Mouse (Mus musculus) midbrain, embryonic 14.5 days (tissue): Measurements from ENCODE around the gene Plxnc1. TPM values are rescaled to one million over a fixed set of nuclear protein-coding genes. Genes with fewer than 3 reads are reported as not detected.

ENCODE experiments used
- ATAC-seq: fragments of 200-750 bp; cut with Nextera tagmentation; 2 replicates; pipeline ENCODE4 v1.8.0; 2017; ENCODE audit warnings: moderate number of reproducible peaks, moderate library complexity; ENCODE audit not compliant: low FRiP score, low TSS enrichment
- DNase-seq: peaks from one replicate; pipeline ENCODE4 v3.0.0-alpha.2; 2015
- H3K27ac ChIP-seq: fragments of 300-500 bp; sonication (generic); replicated peaks from 2 replicates; pipeline ENCODE4 v1.5.1; 2014; ENCODE audit warnings: mild to moderate bottlenecking, low read depth, low read length, moderate library complexity
- H3K27me3 ChIP-seq: fragments of 300-500 bp; sonication (generic); 2 replicates; pipeline ENCODE4 v1.6.1; 2014; ENCODE audit warnings: low read length, control low read depth, mixed read lengths; ENCODE audit not compliant: control insufficient read depth, insufficient read depth
- H3K36me3 ChIP-seq: fragments of 300-500 bp; sonication (generic); 2 replicates; pipeline ENCODE4 v1.6.1; 2014; ENCODE audit warnings: low read length, control low read depth; ENCODE audit not compliant: control insufficient read depth, insufficient read depth
- H3K4me1 ChIP-seq: fragments of 300-500 bp; sonication (generic); 2 replicates; pipeline ENCODE4 v1.6.1; 2014; ENCODE audit warnings: mild to moderate bottlenecking, antibody characterized with exemption, low read length, control low read depth; ENCODE audit not compliant: control insufficient read depth, insufficient read depth
- H3K4me2 ChIP-seq: fragments of 300-500 bp; sonication (generic); 2 replicates; pipeline ENCODE4 v1.6.1; 2014; ENCODE audit warnings: mild to moderate bottlenecking, low read length, moderate library complexity
- H3K4me3 ChIP-seq: fragments of 300-500 bp; sonication (generic); replicated peaks from 2 replicates; pipeline ENCODE4 v1.5.1; 2014; ENCODE audit warnings: low read depth, low read length
- H3K9ac ChIP-seq: fragments of 300-500 bp; sonication (generic); replicated peaks from 2 replicates; pipeline ENCODE4 v1.6.1; 2014; ENCODE audit warnings: mild to moderate bottlenecking, low read length, moderate library complexity
- H3K9me3 ChIP-seq: fragments of 300-500 bp; sonication (generic); 2 replicates; pipeline ENCODE4 v1.6.1; 2016; ENCODE audit warnings: low read length, control low read depth, mixed read lengths; ENCODE audit not compliant: control insufficient read depth
- WGBS: fragments of 180-500 bp; shearing (Covaris S2); extraction: QIAGEN DNeasy Blood & Tissue Kit; methylation state at CpG from one replicate; pipeline ENCODE4 v1.1.7; 2014; 5-methylcytosine and 5-hydroxymethylcytosine counted together
- polyA plus RNA-seq: library from polyadenylated mRNA; unstranded; fragments of >200 nt; fragmentation: Nextera tagmentation; extraction: Ambion mirVana; gene quantifications from 2 replicates; pipeline ENCODE4 v1.2.1, GENCODE M21; 2014

The Plxnc1 gene
- polyA plus RNA-seq, 1 experiment from 2014 or later: 23.4 TPM

GRCm38 (mm10) chr10:94943846-94944690, 567 bp downstream of the Plxnc1 start:
- H3K9me3 ChIP-seq: no peaks in the 10 kb centered on the region
- H3K4me2 ChIP-seq: peak overlapping the region; percentile 76
- no peaks in the 10 kb centered on the region for H3K36me3 ChIP-seq
- no peaks in the 10 kb centered on the region for H3K27me3 ChIP-seq
- peak overlapping the region; percentile 76 for H3K4me3 ChIP-seq
- ATAC-seq (peak; percentile 46), DNase-seq (peak; percentile 82)
- H3K4me1 ChIP-seq: peaks cover 28% of the 10 kb centered on the region
- peak overlapping the region; percentile 96 for H3K27ac ChIP-seq
- WGBS: under 1% methylated on average over 106 of the region's 110 CpGs
- H3K9ac ChIP-seq: peak overlapping the region; percentile 93

DNA sequence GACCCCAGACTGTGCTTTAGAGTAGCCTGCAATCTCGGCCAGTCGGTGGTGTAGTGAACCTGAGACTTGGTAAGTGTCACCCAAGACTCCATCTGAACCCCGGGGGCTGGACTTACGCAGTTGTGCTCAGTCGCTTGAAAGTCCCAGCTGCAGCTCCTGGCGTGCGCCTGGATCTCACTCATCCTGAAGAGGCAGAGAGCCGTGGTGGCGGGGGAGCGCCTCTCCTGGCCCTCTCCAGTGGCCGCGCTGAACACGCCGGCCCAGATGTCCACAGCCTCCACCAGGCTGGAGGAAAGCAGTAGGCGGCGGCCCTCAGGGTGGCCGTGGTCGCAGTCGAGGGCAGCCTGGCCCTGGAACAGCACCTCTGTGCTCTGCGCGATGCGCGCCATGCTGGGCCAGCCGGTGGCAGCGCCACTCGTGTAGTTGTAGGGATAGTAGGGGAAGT, 1.2 kb downstream of the Plxnc1 start:
- Histone ChIP-seq H3K27me3 (no peaks in the 10 kb centered on the region), H3K27ac (peak overlapping the region; percentile 96), H3K9ac (peak overlapping the region; percentile 93), H3K36me3 (no peaks in the 10 kb centered on the region), H3K4me2 (peak overlapping the region; percentile 76), H3K4me3 (peak overlapping the region; percentile 76), H3K9me3 (no peaks in the 10 kb centered on the region), H3K4me1 (peaks cover 28% of the 10 kb centered on the region)
- WGBS: under 1% methylated on average over 26 of the region's 26 CpGs
- ATAC-seq (peak; percentile 0; the same call in 1 of the 2 replicates), DNase-seq (peak; percentile 70)

DNA sequence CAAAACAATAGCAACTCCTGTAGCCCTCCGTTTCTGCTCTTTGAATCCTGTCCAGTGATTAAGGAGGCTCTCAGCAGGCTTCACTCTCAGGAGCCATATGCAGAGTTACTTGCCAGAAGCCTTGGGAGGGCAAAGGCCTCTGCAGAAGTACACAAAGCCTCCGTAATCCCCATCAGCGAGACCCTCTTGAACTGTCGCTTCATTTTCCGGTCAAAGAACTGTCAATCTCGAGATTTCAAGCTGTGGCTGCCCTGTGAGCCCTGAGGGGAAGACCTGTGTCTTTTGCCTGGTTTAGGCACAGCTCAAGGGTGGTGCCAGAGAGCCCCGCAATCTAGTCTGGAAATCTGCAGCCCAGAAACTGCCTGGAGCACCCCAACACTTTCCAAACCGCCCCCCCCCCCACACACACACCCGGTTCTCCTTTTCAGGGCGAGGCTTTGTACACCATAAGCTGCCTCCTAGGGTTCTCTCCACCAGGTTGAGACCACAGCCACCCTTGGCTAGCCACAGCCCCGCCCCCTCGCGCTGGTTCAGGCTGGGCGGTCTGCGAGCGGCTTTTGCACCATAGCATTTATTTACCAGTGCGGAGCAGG, 2.1 kb downstream of the Plxnc1 start:
- H3K27me3 ChIP-seq: no peaks in the 10 kb centered on the region
- H3K4me1 ChIP-seq: peaks cover 28% of the 10 kb centered on the region
- H3K27ac ChIP-seq: peak overlapping the region; percentile 96
- ATAC-seq: no peak; the same call in 1 of the 2 replicates
- peak overlapping the region; percentile 76 for H3K4me3 ChIP-seq
- H3K9me3 ChIP-seq: no peaks in the 10 kb centered on the region
- WGBS: under 1% methylated on average over 17 of the region's 17 CpGs
- DNase-seq: peak; percentile 76
- no peaks in the 10 kb centered on the region for H3K36me3 ChIP-seq
- peak overlapping the region; percentile 76 for H3K4me2 ChIP-seq
- peak overlapping the region; percentile 93 for H3K9ac ChIP-seq

GRCm38 (mm10) chr10:94941551-94941950, 3.1 kb downstream of the Plxnc1 start:
- Histone ChIP-seq H3K4me2 (peak overlapping the region; percentile 76), H3K36me3 (0 out of 2 replicates have a peak, but pooled peaks cover under 1% of the 10 kb centered on the region), H3K9me3 (no peaks in the 10 kb centered on the region), H3K9ac (peak overlapping the region; percentile 93; the same call in 1 of the 2 replicates), H3K27me3 (no peaks in the 10 kb centered on the region), H3K4me3 (peak overlapping the region; percentile 76), H3K4me1 (peaks cover 28% of the 10 kb centered on the region), H3K27ac (no peak overlapping the region)
- no peak for ATAC-seq
- DNase-seq: no peak
- WGBS: 2% methylated on average over 4 of the region's 4 CpGs

DNA sequence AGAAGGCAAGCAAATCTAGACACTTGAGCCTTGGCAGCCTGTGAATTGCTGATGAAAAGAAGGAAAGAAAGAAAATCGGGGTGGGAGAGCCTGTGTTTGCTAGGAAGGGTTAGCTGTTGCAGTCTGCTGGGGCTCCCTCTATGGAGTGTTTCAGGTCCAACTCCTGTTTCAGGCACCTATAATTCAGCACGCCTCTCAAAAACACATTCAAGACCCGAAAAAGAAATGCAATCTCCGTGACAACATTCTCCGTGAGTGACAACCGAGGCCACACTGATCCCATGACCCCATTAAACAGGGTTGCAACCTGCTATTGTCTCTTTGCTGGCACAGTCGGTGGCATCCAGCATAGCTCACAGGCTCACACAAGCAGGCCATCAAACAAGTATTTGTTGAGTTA, 3.8 kb downstream of the Plxnc1 start:
- Histone ChIP-seq H3K9me3 (no peaks in the 10 kb centered on the region), H3K36me3 (0 out of 2 replicates have a peak, but pooled peaks cover 2% of the 10 kb centered on the region), H3K27ac (peak overlapping the region; percentile 58; the same call in 1 of the 2 replicates), H3K9ac (peak overlapping the region; percentile 13; the same call in 1 of the 2 replicates), H3K4me3 (peak overlapping the region; percentile 76), H3K4me2 (peak overlapping the region; percentile 76), H3K4me1 (peaks cover 25% of the 10 kb centered on the region), H3K27me3 (no peaks in the 10 kb centered on the region)
- ATAC-seq (no peak), DNase-seq (peak; percentile 63)
- WGBS: 4% methylated on average over 7 of the region's 7 CpGs

GRCm38 (mm10) chr10:94940061-94940460, 4.6 kb downstream of the Plxnc1 start:
- H3K36me3 ChIP-seq: 0 out of 2 replicates have a peak, but pooled peaks cover 2% of the 10 kb centered on the region
- 0 out of 2 replicates have a peak overlapping the region, but pooled peaks have one; percentile 58 for H3K27ac ChIP-seq
- H3K27me3 ChIP-seq: no peaks in the 10 kb centered on the region
- H3K4me3 ChIP-seq: peak overlapping the region; percentile 76
- no peak overlapping the region for H3K9ac ChIP-seq
- peaks cover 23% of the 10 kb centered on the region for H3K4me1 ChIP-seq
- WGBS: 28% methylated on average over 2 of the region's 2 CpGs
- DNase-seq: no peak
- no peak for ATAC-seq
- no peaks in the 10 kb centered on the region for H3K9me3 ChIP-seq
- H3K4me2 ChIP-seq: peak overlapping the region; percentile 76

GRCm38 (mm10) chr10:94938899-94939298, 5.7 kb downstream of the Plxnc1 start:
- DNase-seq (no peak), ATAC-seq (no peak)
- no peaks in the 10 kb centered on the region for H3K9me3 ChIP-seq
- H3K4me1 ChIP-seq: peaks cover 28% of the 10 kb centered on the region
- H3K4me2 ChIP-seq: no peak overlapping the region
- 0 out of 2 replicates have a peak, but pooled peaks cover 2% of the 10 kb centered on the region for H3K36me3 ChIP-seq
- H3K27me3 ChIP-seq: no peaks in the 10 kb centered on the region
- no peak overlapping the region for H3K4me3 ChIP-seq
- H3K27ac ChIP-seq: no peak overlapping the region
- WGBS: 97% methylated on average over 2 of the region's 2 CpGs
- H3K9ac ChIP-seq: no peak overlapping the region

- Histone ChIP-seq H3K36me3 (0 out of 2 replicates have a peak, but pooled peaks cover 2% of the 10 kb centered on the region), H3K4me1 (peaks cover 34% of the 10 kb centered on the region), H3K4me2 (no peak overlapping the region), H3K9me3 (no peaks in the 10 kb centered on the region), H3K27me3 (no peaks in the 10 kb centered on the region), H3K4me3 (no peak overlapping the region), H3K9ac (no peak overlapping the region), H3K27ac (no peak overlapping the region)
- 89% methylated on average over 6 of the region's 6 CpGs for WGBS
- DNase-seq (no peak), ATAC-seq (no peak)
Observed at GRCm38 (mm10) chr10:94938320-94938719, 6.3 kb downstream of the Plxnc1 start.
